Mouse (Mus musculus) kidney, embryonic 16.5 days (tissue): ENCODE measurements around the gene Sgce. TPM values are rescaled to one million over a fixed set of nuclear protein-coding genes. Genes with fewer than 3 reads are reported as not detected.

Source experiments
- ATAC-seq: fragments of 200-750 bp; cut with Nextera tagmentation; 2 replicates; pipeline ENCODE4 v1.8.0; 2017; ENCODE audit warnings: moderate TSS enrichment; ENCODE audit not compliant: low FRiP score, low TSS enrichment
- H3K27ac ChIP-seq: fragments of 300-500 bp; sonication (generic); 2 replicates; pipeline ENCODE4 v1.5.1; 2014; ENCODE audit warnings: low read length
- H3K27me3 ChIP-seq: fragments of 300-500 bp; sonication (generic); 2 replicates; pipeline ENCODE4 v1.6.1; 2014; ENCODE audit warnings: low read length, control low read depth, mixed read lengths; ENCODE audit not compliant: insufficient read depth
- H3K36me3 ChIP-seq: fragments of 300-500 bp; sonication (generic); 2 replicates; pipeline ENCODE4 v1.6.1; 2014; ENCODE audit warnings: low read length, control low read depth, mixed read lengths; ENCODE audit not compliant: insufficient read depth
- H3K4me1 ChIP-seq: fragments of 300-500 bp; sonication (generic); 2 replicates; pipeline ENCODE4 v1.6.1; 2014; ENCODE audit warnings: low read length, control low read depth, mixed read lengths; ENCODE audit not compliant: insufficient read depth
- H3K4me2 ChIP-seq: fragments of 300-500 bp; sonication (generic); replicated peaks from 2 replicates; pipeline ENCODE4 v1.6.1; 2014; ENCODE audit warnings: low read depth, low read length
- H3K4me3 ChIP-seq: fragments of 300-500 bp; sonication (generic); 2 replicates; pipeline ENCODE4 v1.5.1; 2014; ENCODE audit warnings: mild to moderate bottlenecking, low read length
- H3K9ac ChIP-seq: fragments of 300-500 bp; sonication (generic); replicated peaks from 2 replicates; pipeline ENCODE4 v1.6.1; 2014; ENCODE audit warnings: low read length
- H3K9me3 ChIP-seq: fragments of 300-500 bp; sonication (generic); 2 replicates; pipeline ENCODE4 v1.6.1; 2016; ENCODE audit warnings: low read length, control low read depth
- WGBS: fragments of 180-500 bp; shearing (Covaris S2); extraction: QIAGEN DNeasy Blood & Tissue Kit; methylation state at CpG from one replicate; pipeline ENCODE4 v1.1.7; 2014; 5-methylcytosine and 5-hydroxymethylcytosine counted together
- polyA plus RNA-seq: library from polyadenylated mRNA; unstranded; fragments of >200 nt; fragmentation: Nextera tagmentation; extraction: Ambion mirVana; gene quantifications from 2 replicates; pipeline ENCODE4 v1.2.1, GENCODE M21; 2015

Sgce gene
- polyA plus RNA-seq, 1 experiment from 2014 or later: 50.8 TPM

DNA sequence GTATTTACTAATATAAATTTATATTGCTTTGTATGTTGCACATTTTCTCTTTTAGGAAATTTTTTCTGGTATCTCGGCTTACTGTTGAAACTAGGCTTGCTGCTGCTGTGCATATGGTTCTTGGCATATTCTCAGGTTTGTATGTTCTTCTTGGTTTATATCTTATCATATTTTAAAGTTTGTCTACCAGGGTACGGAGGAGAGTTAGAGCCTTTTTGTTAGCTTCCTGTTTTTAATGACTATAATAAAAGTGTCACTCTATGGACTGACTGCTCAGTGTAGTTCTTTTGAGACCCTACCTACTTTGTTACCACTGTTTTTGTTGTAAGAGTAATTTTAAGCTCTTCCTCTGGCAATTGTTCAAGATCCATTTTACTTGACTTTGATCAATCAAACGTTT is 115.5 kb downstream of the Sgce start:
- no peaks in the 10 kb centered on the region for H3K27me3 ChIP-seq
- no peak overlapping the region for H3K9ac ChIP-seq
- no peaks in the 10 kb centered on the region for H3K36me3 ChIP-seq
- no peak overlapping the region for H3K4me3 ChIP-seq
- H3K4me2 ChIP-seq: no peak overlapping the region
- H3K4me1 ChIP-seq: 0 out of 2 replicates have a peak, but pooled peaks cover 10% of the 10 kb centered on the region
- no peak overlapping the region for H3K27ac ChIP-seq
- WGBS: 18% methylated on average over 3 of the region's 3 CpGs
- no peaks in the 10 kb centered on the region for H3K9me3 ChIP-seq
- no peak for ATAC-seq

Other genes with a start within 250 kb of the Sgce start
- 551 and 618 TPM in 2 replicates for gene Col1a2, start 242.4 kb downstream of the Sgce start, polyA plus RNA-seq
- 29.7 and 30.1 TPM in 2 replicates for gene Casd1, start 146.4 kb downstream of the Sgce start, polyA plus RNA-seq
- 2.7 and 3.1 TPM in 2 replicates for gene Peg10, start 99 bp upstream of the Sgce start, polyA plus RNA-seq
- 14.9 and 15.9 TPM in 2 replicates for gene Ppp1r9a, start 155.7 kb upstream of the Sgce start, polyA plus RNA-seq